Mouse (Mus musculus): Measurements from ENCODE around the gene Rreb1. TPM values are rescaled to one million over a fixed set of nuclear protein-coding genes. Genes with fewer than 3 reads are reported as not detected.

Gene Rreb1
- total and polyA plus RNA-seq, 2 experiments from 2014 or later, result 2.3 to 6.0 TPM

- no peaks in the 10 kb centered on the region for H3K36me3 ChIP-seq (ENCODE audit: insufficient read depth, low read length)
- peak; percentile 78 for ATAC-seq
- H3K4me3 ChIP-seq (ENCODE audit: low read length), result peak overlapping the region; percentile 66
- no peak for TF ChIP-seq CTCF (IDR thresholded peaks at IDR 0.05; ENCODE audit: low read depth)
- H3K4me2 ChIP-seq (ENCODE audit: low read depth, low read length), result peak overlapping the region; percentile 98
- H3K27ac ChIP-seq, result peak overlapping the region; percentile 74
- no peaks in the 10 kb centered on the region; the same call in 1 of the 2 replicates for H3K27me3 ChIP-seq (ENCODE audit: insufficient read depth, low read length)
- H3K9me3 ChIP-seq (ENCODE audit: low read length), result no peaks in the 10 kb centered on the region
- H3K9ac ChIP-seq (replicated peaks; ENCODE audit: low read length), result peak overlapping the region; percentile 58
- H3K4me1 ChIP-seq (ENCODE audit: insufficient read depth, low read length), result peaks cover 8% of the 10 kb centered on the region; the same call in 1 of the 2 replicates
- peak; percentile 69 for DNase-seq (ENCODE audit: low spot score)
- WGBS, result under 1% methylated on average over 43 of the region's 43 CpGs
Measured at GRCm38 (mm10) chr13:37825646-37826280, 47.6 kb downstream of the Rreb1 start.

GRCm38 (mm10) chr13:37826281-37826993 lies 48.2 kb downstream of the Rreb1 start:
- H3K4me2 ChIP-seq (ENCODE audit: low read depth, low read length), result peak overlapping the region; percentile 98
- peaks cover 12% of the 10 kb centered on the region; the same call in 1 of the 2 replicates for H3K4me1 ChIP-seq (ENCODE audit: insufficient read depth, low read length)
- peak overlapping the region; percentile 74 for H3K27ac ChIP-seq
- H3K36me3 ChIP-seq (ENCODE audit: insufficient read depth, low read length), result no peaks in the 10 kb centered on the region
- WGBS, result under 1% methylated on average over 61 of the region's 65 CpGs
- TF ChIP-seq CTCF (IDR thresholded peaks at IDR 0.05; ENCODE audit: low read depth), result no peak
- peak overlapping the region; percentile 66 for H3K4me3 ChIP-seq (ENCODE audit: low read length)
- ATAC-seq, result peak; percentile 59
- H3K9me3 ChIP-seq (ENCODE audit: low read length), result no peaks in the 10 kb centered on the region
- peak overlapping the region; percentile 58 for H3K9ac ChIP-seq (replicated peaks; ENCODE audit: low read length)
- H3K27me3 ChIP-seq (ENCODE audit: insufficient read depth, low read length), result no peaks in the 10 kb centered on the region; the same call in 1 of the 2 replicates
- peak; percentile 64 for DNase-seq (ENCODE audit: low spot score)

- ATAC-seq, result peak; percentile 30; the same call in 1 of the 2 replicates
- Histone ChIP-seq H3K4me3 (ENCODE audit: low read length) (peak overlapping the region; percentile 66), H3K9ac (replicated peaks; ENCODE audit: low read length) (peak overlapping the region; percentile 58), H3K4me1 (ENCODE audit: insufficient read depth, low read length) (peaks cover 12% of the 10 kb centered on the region; the same call in 1 of the 2 replicates), H3K36me3 (ENCODE audit: insufficient read depth, low read length) (no peaks in the 10 kb centered on the region), H3K27ac (peak overlapping the region; percentile 74), H3K9me3 (ENCODE audit: low read length) (no peaks in the 10 kb centered on the region), H3K4me2 (ENCODE audit: low read depth, low read length) (peak overlapping the region; percentile 98), H3K27me3 (ENCODE audit: insufficient read depth, low read length) (no peaks in the 10 kb centered on the region; the same call in 1 of the 2 replicates)
- under 1% methylated on average over 28 of the region's 36 CpGs for WGBS
- TF ChIP-seq CTCF (IDR thresholded peaks at IDR 0.05; ENCODE audit: low read depth), result no peak
- no peak for DNase-seq (ENCODE audit: low spot score)
Measured at GRCm38 (mm10) chr13:37826994-37827262, 48.7 kb downstream of the Rreb1 start.

- TF ChIP-seq CTCF (IDR thresholded peaks at IDR 0.05; ENCODE audit: low read depth), result peak; percentile 32
- Histone ChIP-seq H3K4me3 (ENCODE audit: low read length) (peak overlapping the region; percentile 66), H3K4me2 (ENCODE audit: low read depth, low read length) (peak overlapping the region; percentile 98), H3K27me3 (ENCODE audit: insufficient read depth, low read length) (no peaks in the 10 kb centered on the region; the same call in 1 of the 2 replicates), H3K4me1 (ENCODE audit: insufficient read depth, low read length) (peaks cover 12% of the 10 kb centered on the region; the same call in 1 of the 2 replicates), H3K9ac (replicated peaks; ENCODE audit: low read length) (peak overlapping the region; percentile 58), H3K27ac (peak overlapping the region; percentile 74), H3K36me3 (ENCODE audit: insufficient read depth, low read length) (no peaks in the 10 kb centered on the region), H3K9me3 (ENCODE audit: low read length) (no peaks in the 10 kb centered on the region)
- ATAC-seq (peak; percentile 65), DNase-seq (ENCODE audit: low spot score) (peak; percentile 54)
- WGBS, result under 1% methylated on average over 67 of the region's 69 CpGs
Measured at GRCm38 (mm10) chr13:37827263-37827995, 49.2 kb downstream of the Rreb1 start.

GRCm38 (mm10) chr13:37827996-37828579 lies 49.9 kb downstream of the Rreb1 start:
- ATAC-seq, result no peak
- Histone ChIP-seq H3K27ac (0 out of 2 replicates have a peak overlapping the region, but pooled peaks have one; percentile 74), H3K4me1 (ENCODE audit: insufficient read depth, low read length) (peaks cover 12% of the 10 kb centered on the region; the same call in 1 of the 2 replicates), H3K4me3 (ENCODE audit: low read length) (peak overlapping the region; percentile 66), H3K9ac (replicated peaks; ENCODE audit: low read length) (peak overlapping the region; percentile 58; the same call in 1 of the 2 replicates), H3K4me2 (ENCODE audit: low read depth, low read length) (peak overlapping the region; percentile 98), H3K36me3 (ENCODE audit: insufficient read depth, low read length) (no peaks in the 10 kb centered on the region), H3K27me3 (ENCODE audit: insufficient read depth, low read length) (no peaks in the 10 kb centered on the region; the same call in 1 of the 2 replicates), H3K9me3 (ENCODE audit: low read length) (no peaks in the 10 kb centered on the region)
- no peak for DNase-seq (ENCODE audit: low spot score)
- WGBS, result 9% methylated on average over 13 of the region's 13 CpGs
- TF ChIP-seq CTCF (IDR thresholded peaks at IDR 0.05; ENCODE audit: low read depth), result no peak

- DNase-seq (ENCODE audit: low spot score) (no peak), ATAC-seq (no peak)
- no peak overlapping the region for H3K9ac ChIP-seq (replicated peaks; ENCODE audit: low read length)
- no peaks in the 10 kb centered on the region for H3K9me3 ChIP-seq (ENCODE audit: low read length)
- H3K4me3 ChIP-seq (ENCODE audit: low read length), result no peak overlapping the region
- H3K27ac ChIP-seq, result no peak overlapping the region
- TF ChIP-seq CTCF (IDR thresholded peaks at IDR 0.05; ENCODE audit: low read depth), result no peak
- no peaks in the 10 kb centered on the region; the same call in 1 of the 2 replicates for H3K27me3 ChIP-seq (ENCODE audit: insufficient read depth, low read length)
- 22% methylated on average over 6 of the region's 6 CpGs for whole genome bisulfite sequencing
- peaks cover 12% of the 10 kb centered on the region; the same call in 1 of the 2 replicates for H3K4me1 ChIP-seq (ENCODE audit: insufficient read depth, low read length)
- H3K4me2 ChIP-seq (ENCODE audit: low read depth, low read length), result 0 out of 2 replicates have a peak overlapping the region, but pooled peaks have one; percentile 98
- H3K36me3 ChIP-seq (ENCODE audit: insufficient read depth, low read length), result no peaks in the 10 kb centered on the region
Measured at GRCm38 (mm10) chr13:37828928-37829327, 50.7 kb downstream of the Rreb1 start.
